Mouse (Mus musculus): ENCODE data around the gene Slc25a13.
A peak's percentile ranks its signal among the peaks of the same experiment; 100 is the strongest.

Slc25a13 gene

GRCm38 (mm10) chr6:6167339-6168126, 49.4 kb downstream of the Slc25a13 start:
- DNase-seq (ENCODE audit: low spot score): no peak

GRCm38 (mm10) chr6:6162993-6163623, 53.9 kb downstream of the Slc25a13 start:
- DNase-seq (ENCODE audit: low spot score): no peak

GRCm38 (mm10) chr6:6162146-6162545, 54.8 kb downstream of the Slc25a13 start:
- no peak for DNase-seq (ENCODE audit: low spot score)

GRCm38 (mm10) chr6:6160645-6161426, 56.1 kb downstream of the Slc25a13 start:
- no peak for DNase-seq (ENCODE audit: low spot score)

- DNase-seq (ENCODE audit: low spot score): no peak
These were observed 57.6 kb downstream of the Slc25a13 start for GRCm38 (mm10) chr6:6159221-6159859.

GRCm38 (mm10) chr6:6153426-6153825, 63.5 kb downstream of the Slc25a13 start:
- no peak for DNase-seq (ENCODE audit: low spot score)

GRCm38 (mm10) chr6:6150811-6151210, 66.2 kb downstream of the Slc25a13 start:
- no peak for DNase-seq (ENCODE audit: low spot score)

GRCm38 (mm10) chr6:6149751-6150150, 67.2 kb downstream of the Slc25a13 start:
- DNase-seq (ENCODE audit: low spot score): no peak

- DNase-seq (ENCODE audit: low spot score): no peak
These were observed 67.6 kb downstream of the Slc25a13 start for GRCm38 (mm10) chr6:6149329-6149728.

GRCm38 (mm10) chr6:6145412-6145811, 71.6 kb downstream of the Slc25a13 start:
- DNase-seq (ENCODE audit: low spot score): no peak

GRCm38 (mm10) chr6:6143525-6143924, 73.4 kb downstream of the Slc25a13 start:
- DNase-seq (ENCODE audit: low spot score): no peak

GRCm38 (mm10) chr6:6140370-6140769, 76.6 kb downstream of the Slc25a13 start:
- no peak for DNase-seq (ENCODE audit: low spot score)

GRCm38 (mm10) chr6:6139061-6139460, 77.9 kb downstream of the Slc25a13 start:
- no peak for DNase-seq (ENCODE audit: low spot score)

GRCm38 (mm10) chr6:6136812-6137211, 80.2 kb downstream of the Slc25a13 start:
- peak; percentile 15 for DNase-seq (ENCODE audit: low spot score)

- no peak for DNase-seq (ENCODE audit: low spot score)
These were observed 82.0 kb downstream of the Slc25a13 start for GRCm38 (mm10) chr6:6134935-6135334.

GRCm38 (mm10) chr6:6133556-6134050, 83.4 kb downstream of the Slc25a13 start:
- no peak for DNase-seq (ENCODE audit: low spot score)

GRCm38 (mm10) chr6:6132047-6132446, 84.9 kb downstream of the Slc25a13 start:
- DNase-seq (ENCODE audit: low spot score): no peak

- DNase-seq (ENCODE audit: low spot score): no peak
These were observed 91.4 kb downstream of the Slc25a13 start for GRCm38 (mm10) chr6:6125620-6126019.

- no peak for DNase-seq (ENCODE audit: low spot score)
These were observed 95.1 kb downstream of the Slc25a13 start for GRCm38 (mm10) chr6:6121904-6122303.

- DNase-seq (ENCODE audit: low spot score): no peak
These were observed 96.1 kb downstream of the Slc25a13 start for GRCm38 (mm10) chr6:6120841-6121240.

- no peak for DNase-seq (ENCODE audit: low spot score)
These were observed 101.2 kb downstream of the Slc25a13 start for GRCm38 (mm10) chr6:6115771-6116170.

- DNase-seq (ENCODE audit: low spot score): no peak
These were observed 103.2 kb downstream of the Slc25a13 start for GRCm38 (mm10) chr6:6113776-6114175.

All from c-Kit-positive CD71-positive TER-119-positive erythroid progenitor cells, embryonic 14.5 days (primary cell).